Mouse (Mus musculus) ES-Bruce4 (cell line): ENCODE results near the gene Sos1.

Experiments
- CTCF ChIP-seq: IDR thresholded peaks from one replicate; pipeline ENCODE4 v1.8.1; 2011; ENCODE audit warnings: low read depth, low read length
- EP300 ChIP-seq: IDR thresholded peaks from 2 replicates; pipeline ENCODE4 v1.6.1; 2011; ENCODE audit warnings: low read depth, low read length; ENCODE audit not compliant: insufficient read depth

DNA sequence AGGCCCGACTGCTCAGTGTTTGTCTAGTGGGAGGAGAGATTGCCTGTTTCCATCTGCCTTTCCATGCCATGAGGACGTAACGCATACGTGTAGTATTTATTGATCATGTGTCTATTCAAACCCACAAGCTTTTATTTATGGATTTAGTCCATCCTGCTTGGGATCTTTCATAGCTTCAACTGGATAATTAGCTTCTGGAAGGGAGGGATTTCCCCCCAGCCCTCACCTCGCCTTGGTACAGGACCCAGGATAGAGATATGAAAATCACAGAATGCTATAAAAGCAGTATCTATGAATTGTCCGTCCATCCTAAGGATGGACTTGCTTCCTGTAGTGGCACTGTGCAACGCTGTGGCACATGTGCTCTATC lies 587 bp upstream of the Sos1 start:
- TF ChIP-seq CTCF (no peak), EP300 (no peak)
